Mouse (Mus musculus): ENCODE data around the gene Pcf11.

Pcf11 gene

GRCm38 (mm10) chr7:92669507-92670471 lies at the start of gene Pcf11:
TSS of gene Pcf11 (minus strand) at chr7:92669934.
- peak; percentile 99 for DNase-seq (ENCODE audit: inconsistent ontology term)

- DNase-seq (ENCODE audit: inconsistent ontology term): no peak
These were observed 45.3 kb upstream of the Pcf11 start for GRCm38 (mm10) chr7:92715055-92715454.

GRCm38 (mm10) chr7:92711593-92711992 lies 41.9 kb upstream of the Pcf11 start:
- DNase-seq (ENCODE audit: inconsistent ontology term): no peak

- no peak for DNase-seq (ENCODE audit: inconsistent ontology term)
These were observed 39.8 kb upstream of the Pcf11 start for GRCm38 (mm10) chr7:92709573-92709972.

- DNase-seq (ENCODE audit: inconsistent ontology term): no peak
These were observed 37.0 kb upstream of the Pcf11 start for GRCm38 (mm10) chr7:92706711-92707110.

GRCm38 (mm10) chr7:92705534-92705933 lies 35.8 kb upstream of the Pcf11 start:
- DNase-seq (ENCODE audit: inconsistent ontology term): no peak

- no peak for DNase-seq (ENCODE audit: inconsistent ontology term)
These were observed 33.9 kb upstream of the Pcf11 start for GRCm38 (mm10) chr7:92703661-92704060.

- DNase-seq (ENCODE audit: inconsistent ontology term): peak; percentile 47
These were observed 29.0 kb upstream of the Pcf11 start for GRCm38 (mm10) chr7:92698770-92699169.

- DNase-seq (ENCODE audit: inconsistent ontology term): peak; percentile 37
These were observed 26.7 kb upstream of the Pcf11 start for GRCm38 (mm10) chr7:92696395-92696794.

GRCm38 (mm10) chr7:92689101-92689500 lies 19.4 kb upstream of the Pcf11 start:
- no peak for DNase-seq (ENCODE audit: inconsistent ontology term)

- no peak for DNase-seq (ENCODE audit: inconsistent ontology term)
These were observed 18.6 kb upstream of the Pcf11 start for GRCm38 (mm10) chr7:92688299-92688669.

GRCm38 (mm10) chr7:92687556-92688298 lies 18.0 kb upstream of the Pcf11 start:
- DNase-seq (ENCODE audit: inconsistent ontology term): no peak

- no peak for DNase-seq (ENCODE audit: inconsistent ontology term)
These were observed 7.6 kb upstream of the Pcf11 start for GRCm38 (mm10) chr7:92677346-92677745.

GRCm38 (mm10) chr7:92675131-92675530 lies 5.4 kb upstream of the Pcf11 start:
- no peak for DNase-seq (ENCODE audit: inconsistent ontology term)

- DNase-seq (ENCODE audit: inconsistent ontology term): peak; percentile 66
These were observed 785 bp downstream of the Pcf11 start for GRCm38 (mm10) chr7:92668791-92669506.

GRCm38 (mm10) chr7:92666274-92666820 lies 3.4 kb downstream of the Pcf11 start:
- DNase-seq (ENCODE audit: inconsistent ontology term): no peak

- DNase-seq (ENCODE audit: inconsistent ontology term): no peak
These were observed 11.7 kb downstream of the Pcf11 start for GRCm38 (mm10) chr7:92658050-92658449.

- no peak for DNase-seq (ENCODE audit: inconsistent ontology term)
These were observed 13.3 kb downstream of the Pcf11 start for GRCm38 (mm10) chr7:92656386-92656785.

GRCm38 (mm10) chr7:92653329-92653728 lies 16.4 kb downstream of the Pcf11 start:
- DNase-seq (ENCODE audit: inconsistent ontology term): no peak

GRCm38 (mm10) chr7:92647790-92648189 lies 21.9 kb downstream of the Pcf11 start:
- DNase-seq (ENCODE audit: inconsistent ontology term): no peak

GRCm38 (mm10) chr7:92642358-92642757 lies 27.4 kb downstream of the Pcf11 start:
- DNase-seq (ENCODE audit: inconsistent ontology term): no peak

GRCm38 (mm10) chr7:92638050-92638449 lies 31.7 kb downstream of the Pcf11 start:
- no peak for DNase-seq (ENCODE audit: inconsistent ontology term)

Measured in Muller cell, postnatal 12 days (primary cell).